Mouse (Mus musculus) T-cell, adult 2 months (primary cell): ENCODE measurements at regions not wholly inside any gene's neighbourhood (a gene's known extent, or its start where the extent isn't known, plus 50 kb on each side); places are given as distances from the start of the nearest gene placed in this dataset.

Source experiments
- DNase-seq: peaks from one replicate; pipeline ENCODE4 v3.0.0; 2022; ENCODE audit warnings: low spot score

DNA sequence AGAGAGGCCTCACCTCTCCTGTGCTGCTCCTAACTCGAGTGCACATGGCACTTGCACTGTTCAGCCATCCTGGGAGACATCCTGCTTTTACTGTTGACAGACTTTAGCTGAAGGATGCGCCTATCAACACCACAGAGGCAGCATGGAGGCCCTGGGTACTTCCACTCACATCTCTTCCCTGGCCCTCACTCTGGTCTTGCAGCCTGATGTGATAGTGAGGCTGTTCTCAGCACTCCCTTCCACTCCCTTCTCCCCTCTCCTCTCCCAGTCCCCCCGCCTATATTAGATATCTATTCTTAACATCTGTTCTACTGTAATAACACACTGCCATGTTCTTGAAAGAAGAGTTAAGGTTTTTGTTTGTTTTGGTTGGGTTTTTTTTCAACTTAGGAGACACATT is 50.2 kb upstream of the Bod1 start:
- no peak for DNase-seq

DNA sequence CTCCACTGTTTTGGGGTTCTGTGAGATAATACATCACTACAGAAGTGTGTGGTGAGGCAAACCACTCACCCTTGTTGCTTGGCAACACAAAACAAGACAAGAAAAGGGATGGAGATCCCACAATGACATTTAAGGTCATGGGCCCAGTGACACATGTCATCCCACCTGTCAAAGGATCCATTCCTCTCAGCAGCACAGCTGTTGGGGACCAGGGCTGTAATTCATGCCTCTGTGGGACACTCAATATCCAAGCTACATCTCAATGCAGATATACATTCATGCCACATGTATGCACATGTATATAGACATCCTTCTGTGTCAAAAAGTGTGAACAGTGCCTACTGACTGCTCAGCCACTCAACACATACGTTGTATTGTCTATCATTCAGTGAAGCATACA is 52.8 kb upstream of the Bod1 start:
- no peak for DNase-seq

DNA sequence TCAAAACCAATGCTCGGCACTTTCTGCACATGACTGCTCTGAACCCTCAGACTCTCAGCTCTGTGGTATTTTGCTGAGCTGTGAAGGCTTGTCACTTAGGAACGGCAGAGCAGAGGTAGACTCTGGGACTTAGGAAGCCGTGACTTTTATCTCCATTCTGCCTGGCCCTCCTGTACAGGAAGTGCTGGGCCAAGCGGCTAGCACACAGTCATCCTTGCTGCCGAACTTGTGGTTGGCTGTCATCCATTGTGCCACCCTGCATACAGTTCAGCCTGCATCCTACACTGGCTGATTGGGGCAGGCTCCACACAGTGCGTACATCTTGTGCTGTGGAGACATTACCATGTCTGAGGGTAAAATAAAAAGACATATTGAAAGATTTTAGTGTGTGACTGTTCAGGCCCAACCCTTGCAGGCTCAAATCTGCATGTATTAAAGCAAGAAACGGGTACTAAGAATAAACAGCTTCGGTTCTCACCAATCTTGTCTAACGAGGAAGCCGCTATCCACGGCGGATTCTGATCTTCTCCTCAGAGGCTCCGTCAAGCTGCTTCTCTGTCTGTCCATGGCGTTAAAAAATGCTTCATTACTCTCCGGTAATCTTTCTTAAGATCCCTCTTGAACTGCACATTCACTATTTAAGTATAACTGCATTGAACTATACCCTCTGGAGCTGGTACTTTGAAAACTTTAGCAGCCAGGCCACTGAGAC is 54.4 kb upstream of the Bod1 start:
- DNase-seq, result no peak

DNA sequence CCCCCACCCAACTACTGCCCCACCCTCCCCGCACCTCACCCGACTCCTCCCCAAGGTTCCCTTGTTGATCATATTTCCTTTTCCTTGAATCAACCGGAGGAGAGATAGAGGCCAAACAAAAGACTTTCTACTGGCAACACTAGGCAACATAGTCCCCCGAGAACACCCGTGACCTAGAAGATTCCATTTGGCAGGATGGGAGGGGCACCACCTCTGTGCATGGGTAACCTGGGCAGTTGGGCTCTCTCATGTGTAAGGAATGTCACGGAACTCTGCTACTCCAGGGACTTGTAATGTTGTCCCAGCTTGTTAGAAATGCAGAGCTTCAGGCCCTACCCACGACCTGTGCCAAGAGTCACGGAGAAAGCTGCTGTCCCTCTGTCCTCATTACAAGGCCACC is 55.6 kb upstream of the Bod1 start:
- no peak for DNase-seq

DNA sequence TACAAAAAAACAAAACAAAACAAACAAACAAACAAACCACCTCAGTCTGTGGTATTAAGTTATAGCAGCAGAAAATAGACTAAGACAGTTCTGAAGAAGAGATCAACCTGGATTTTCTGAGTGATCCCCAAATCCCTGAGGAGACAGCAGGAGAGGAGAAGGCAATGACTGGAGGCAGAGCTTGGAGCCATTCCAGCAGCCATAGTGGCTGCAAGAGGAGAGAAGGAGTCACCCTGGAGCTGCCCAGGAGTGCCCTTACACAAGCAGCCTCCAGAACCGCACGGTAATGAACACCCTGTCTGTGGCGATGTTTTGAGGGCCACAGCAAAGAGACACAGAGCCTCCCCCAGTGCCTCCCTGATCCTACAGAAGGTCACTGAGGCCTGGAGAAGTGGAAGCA is 58.0 kb upstream of the Bod1 start:
- DNase-seq, result no peak

DNA sequence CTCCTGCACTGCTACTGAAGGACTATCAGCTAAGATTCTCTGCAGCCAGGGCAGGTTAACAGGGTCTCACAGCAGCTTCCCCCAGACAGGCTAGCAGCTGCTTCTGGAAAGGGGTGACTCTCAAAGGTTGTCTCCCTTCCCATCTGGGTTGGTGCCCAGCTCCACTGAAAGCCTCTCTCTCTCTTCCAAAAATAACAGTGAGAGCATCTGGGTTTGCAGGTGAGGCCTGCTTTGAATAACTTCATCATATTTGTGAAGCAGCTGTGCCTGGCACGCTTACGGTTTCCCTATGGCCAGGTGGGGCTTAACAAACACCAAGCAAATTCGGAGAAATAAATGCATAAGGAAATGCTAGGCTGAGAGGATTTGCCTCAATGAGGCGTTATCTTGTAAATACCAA is 58.5 kb upstream of the Bod1 start:
- no peak for DNase-seq

DNA sequence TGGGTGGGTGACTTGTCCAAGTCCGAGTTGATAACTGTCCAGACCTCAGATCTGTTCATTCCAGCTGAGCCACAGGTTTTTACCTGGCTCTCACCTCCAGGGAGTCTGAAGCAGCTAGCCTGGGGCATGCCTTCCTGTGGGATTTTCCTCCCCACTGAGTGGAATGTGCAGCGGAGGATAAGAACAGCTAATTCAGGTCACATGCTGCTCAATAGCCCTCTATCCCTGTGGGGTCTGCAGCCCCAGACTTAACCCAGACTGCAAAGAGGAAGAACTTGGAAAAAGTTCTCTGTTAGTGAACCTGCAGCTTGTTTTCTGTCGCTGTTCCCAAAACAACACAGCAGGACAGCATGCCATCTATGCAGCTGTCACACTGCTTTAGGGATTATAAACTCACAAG is 59.0 kb upstream of the Bod1 start:
- DNase-seq, result no peak

DNA sequence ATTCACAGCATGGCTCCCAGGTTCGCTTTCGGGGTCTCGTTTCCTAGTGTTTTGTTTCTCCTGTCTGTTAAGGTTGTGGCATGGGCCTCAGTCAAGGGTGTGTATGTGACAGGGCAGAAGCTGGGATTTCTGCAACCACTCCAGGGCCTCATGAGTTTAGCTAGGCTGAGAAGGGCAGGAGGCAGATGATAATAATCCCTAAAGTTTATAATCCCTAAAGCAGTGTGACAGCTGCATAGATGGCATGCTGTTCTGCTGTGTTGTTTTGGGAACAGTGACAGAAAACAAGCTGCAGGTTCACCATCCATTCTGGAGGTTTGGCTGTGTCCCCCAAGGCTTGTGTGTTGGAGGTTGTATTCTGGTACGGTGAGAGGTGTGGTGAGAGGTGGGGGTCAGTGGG is 59.8 kb upstream of the Bod1 start:
- DNase-seq, result no peak

DNA sequence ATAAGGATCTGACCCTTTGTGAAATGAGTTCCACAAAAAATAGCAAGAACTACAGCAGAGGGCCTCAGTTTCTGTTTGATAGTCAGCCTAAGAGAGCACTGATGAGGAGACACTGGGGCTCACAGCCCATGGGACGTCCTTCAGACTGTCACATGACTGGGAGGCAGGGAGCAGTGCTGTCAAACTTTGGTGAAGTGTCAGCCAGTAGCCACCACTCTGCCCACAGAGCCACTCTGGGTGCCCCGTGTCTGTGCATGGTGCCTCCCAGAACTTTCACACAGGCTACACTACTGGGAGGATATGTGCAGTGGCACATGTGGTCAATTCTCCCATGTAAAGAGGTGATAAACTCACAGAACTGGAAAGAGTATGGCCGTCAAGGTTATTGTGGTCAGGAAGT is 60.7 kb upstream of the Bod1 start:
- no peak for DNase-seq

DNA sequence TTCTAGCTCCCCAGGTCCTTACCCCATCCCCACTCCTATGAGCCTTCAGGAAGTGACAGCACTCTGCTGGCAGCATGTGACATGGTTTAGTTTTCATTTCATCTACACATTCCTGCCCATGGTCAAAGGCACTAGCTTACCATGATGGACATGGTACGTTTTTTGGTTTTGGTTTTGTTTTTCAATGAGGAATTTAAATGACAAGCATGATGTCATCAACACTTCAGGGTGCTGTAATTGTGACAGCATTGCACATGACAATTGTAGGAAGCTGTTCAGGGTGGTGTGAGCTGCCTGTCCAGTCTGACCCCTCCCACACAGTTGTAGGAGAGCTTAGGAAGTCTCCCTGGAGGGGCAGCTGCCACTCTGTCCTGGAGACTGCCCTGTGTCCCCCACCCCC is 61.3 kb upstream of the Bod1 start:
- DNase-seq, result no peak

DNA sequence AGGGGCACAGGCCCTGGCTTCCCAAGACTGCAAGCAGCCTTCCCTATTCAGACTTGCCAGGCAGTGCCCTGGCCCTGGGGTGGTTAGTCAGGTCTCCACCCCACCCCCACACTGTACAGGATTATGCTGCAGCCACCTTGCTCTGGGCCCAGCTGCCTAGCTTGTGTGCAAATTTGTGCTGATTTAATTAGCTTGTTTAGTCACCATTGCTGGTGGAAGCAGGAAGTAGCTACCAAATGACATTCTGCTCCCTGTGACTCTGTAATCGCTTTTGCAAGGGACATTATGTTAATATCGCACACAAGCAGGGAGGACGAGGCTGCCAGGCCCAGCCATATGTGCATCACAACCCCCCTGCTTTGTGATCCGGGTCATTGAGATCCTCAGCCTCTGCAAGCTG is 62.4 kb upstream of the Bod1 start:
- DNase-seq, result no peak

DNA sequence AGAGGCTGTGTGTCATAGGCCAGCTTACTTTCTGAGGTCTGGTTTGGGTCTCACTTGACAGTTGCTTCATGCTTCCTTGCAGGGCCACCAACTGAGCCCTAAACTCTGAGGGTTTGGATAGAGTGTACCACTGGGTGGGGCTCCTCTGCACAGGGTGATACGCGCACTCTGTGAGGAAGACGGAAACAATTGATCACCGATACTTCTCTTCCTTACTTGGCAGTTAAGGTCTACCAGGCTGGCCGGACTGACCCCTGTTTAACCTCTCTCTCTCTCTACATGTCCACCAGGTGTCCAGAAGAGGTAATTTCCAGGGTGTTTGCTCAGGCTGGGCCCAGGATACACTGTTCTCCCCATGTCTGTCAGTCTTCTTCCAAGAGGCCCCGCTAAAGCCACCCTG is 63.6 kb upstream of the Bod1 start:
- DNase-seq, result no peak

DNA sequence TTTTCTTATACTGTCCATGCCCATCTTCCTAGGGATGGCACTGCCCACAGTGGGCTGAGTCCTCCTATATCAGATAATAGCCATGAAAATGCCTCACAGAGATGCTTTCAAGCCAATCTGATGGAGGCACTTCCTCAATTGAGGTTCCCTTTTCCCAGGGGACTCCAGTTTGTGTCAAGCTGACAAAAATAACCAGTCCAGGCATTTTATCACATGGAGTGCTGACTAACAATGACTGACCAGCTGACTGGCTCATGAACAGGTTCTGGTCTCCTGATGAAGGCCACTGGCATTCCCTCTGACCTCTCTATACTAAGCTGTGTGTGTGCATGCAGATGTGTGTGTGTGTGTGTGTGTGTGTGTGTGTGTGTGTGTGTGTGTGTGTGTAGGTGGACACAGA is 64.4 kb upstream of the Bod1 start:
- no peak for DNase-seq

DNA sequence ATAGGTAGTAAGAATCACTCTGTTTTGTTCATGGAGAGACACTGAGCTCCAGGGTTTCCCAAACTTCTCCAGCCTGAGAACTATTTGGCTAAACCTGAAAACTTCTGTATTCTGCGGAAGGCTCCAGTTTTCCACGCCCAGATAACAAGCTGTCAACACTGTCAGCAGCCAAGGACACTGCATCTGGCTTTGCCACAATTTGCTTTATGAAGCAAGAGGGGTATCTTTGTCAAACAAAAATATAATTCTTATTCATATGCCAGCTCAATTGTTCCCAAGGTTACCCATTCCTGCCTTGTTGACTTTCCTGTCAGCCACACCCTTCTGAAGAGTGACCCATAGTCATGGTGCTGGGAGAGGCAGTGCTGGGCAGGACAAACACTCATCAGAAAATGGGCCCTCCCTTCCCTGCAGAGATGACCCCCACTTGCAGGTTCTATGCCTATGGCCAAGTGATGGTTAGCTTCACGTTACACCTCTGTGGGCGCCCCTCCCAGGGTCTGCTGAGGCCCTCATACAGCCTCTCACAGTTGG is 64.9 kb upstream of the Bod1 start:
- no peak for DNase-seq

DNA sequence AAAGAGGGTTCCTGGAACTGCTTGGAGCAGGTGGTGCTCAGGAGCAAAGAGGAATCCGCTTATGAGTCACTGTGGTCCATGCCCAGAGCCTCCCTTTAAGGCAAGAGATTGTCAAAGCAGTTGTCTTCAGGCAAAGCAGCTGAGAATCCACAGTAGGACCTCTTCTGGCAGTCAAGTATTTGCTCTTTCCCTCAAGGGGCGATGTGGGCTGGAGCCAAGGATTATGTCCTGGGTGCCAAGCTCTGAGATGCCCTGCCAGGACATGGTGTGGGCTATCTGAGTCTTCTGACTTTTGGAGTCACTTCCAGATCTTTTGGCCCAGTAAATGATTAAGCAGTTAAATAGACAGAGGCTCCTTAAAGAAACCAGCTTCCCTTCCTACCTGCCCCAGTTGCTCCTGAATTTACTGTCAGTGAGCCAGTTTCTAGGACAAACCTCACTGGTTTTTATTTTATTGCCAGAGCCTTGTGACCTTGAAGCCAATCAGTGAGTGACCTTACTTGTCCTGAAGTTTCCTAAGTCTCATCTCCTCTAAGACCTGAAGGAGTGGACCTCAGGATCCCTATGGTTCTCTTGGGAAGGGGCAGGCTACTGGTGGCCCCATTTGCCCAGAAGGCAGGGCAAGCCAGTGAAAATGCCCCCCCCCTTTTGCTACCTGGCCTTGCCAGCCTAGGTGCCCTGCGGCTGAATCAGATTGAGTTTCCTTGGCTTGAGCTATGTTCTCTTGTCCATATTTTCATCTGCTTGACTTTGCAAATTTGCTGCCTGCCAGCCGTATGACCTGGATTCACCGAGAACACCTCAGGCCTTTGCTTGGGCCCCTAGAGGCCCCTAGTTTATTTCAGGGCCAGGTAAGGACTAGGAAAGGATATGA is 66.7 kb upstream of the Bod1 start:
- no peak for DNase-seq

DNA sequence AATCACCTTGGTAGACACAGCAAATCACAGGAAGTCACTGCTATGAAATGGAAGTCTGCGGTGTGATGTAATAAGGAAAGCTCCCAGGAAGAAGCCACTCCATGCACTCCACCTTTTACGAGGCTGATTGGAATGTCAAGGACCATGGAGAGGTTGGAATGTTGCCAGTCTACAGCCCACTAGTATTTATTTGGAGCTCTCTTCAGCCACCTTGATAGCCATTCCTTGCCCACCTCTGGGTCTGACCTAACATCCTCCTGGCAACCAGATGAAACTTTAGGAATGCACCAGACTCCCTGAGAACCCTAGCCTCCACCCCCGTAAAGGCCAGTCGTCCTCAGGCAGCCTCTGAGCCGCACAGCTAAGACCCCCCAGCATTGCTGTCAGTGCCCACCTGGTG is 68.7 kb upstream of the Bod1 start:
- no peak for DNase-seq

DNA sequence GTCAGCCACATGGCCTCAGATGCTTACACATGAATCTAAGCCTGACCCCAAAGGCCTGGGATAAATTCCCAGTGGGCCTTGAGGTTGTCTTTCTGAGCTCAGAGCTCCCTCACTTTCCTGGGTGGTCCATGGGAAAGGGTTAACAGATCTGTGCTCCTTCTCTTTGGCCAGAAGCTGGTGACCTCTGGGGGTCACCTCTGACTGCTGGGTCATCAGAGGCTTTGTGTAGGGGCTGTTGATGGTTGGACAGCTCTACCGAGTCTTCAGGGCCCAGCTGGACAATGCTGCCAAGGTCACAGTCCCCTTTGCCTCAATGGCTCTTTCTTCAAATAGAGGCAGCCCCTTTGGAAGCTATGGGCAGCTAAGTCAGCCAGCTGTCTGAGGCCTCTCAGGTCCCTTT is 70.5 kb upstream of the Bod1 start:
- no peak for DNase-seq

DNA sequence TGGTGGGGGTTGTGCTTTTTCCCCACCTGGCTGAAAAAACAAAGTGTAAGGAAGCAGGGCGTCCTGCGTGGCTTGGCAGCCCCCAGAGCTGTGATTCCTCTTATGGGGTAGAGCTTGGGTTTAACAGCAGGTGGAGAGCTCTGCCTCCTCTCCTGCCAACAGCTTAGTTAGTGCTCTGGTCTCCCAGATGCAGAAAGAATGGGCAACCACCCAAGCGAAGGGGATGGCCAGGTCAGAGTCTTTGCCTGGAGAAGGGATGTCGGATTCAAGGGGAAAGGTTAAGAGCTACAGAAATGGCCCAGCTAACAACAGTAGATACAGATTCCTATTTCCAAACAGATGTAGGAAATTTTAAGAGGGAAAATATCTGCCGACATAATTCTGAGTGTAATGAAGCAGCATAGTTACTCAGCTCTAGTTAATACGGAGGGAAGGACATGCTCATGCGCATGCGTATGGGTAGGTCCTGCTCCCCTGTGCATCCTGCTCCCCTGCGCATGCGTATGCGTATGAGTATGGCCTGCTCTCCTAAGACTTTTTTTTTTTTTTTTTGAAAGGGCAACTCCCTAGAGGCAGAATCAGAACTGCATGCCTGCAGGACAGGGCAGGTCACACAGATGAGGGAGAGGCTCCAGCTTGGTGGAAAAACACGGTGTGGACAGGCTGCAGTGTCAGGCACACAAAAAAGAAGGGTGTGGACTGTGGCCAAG is 72.5 kb upstream of the Bod1 start:
- no peak for DNase-seq

DNA sequence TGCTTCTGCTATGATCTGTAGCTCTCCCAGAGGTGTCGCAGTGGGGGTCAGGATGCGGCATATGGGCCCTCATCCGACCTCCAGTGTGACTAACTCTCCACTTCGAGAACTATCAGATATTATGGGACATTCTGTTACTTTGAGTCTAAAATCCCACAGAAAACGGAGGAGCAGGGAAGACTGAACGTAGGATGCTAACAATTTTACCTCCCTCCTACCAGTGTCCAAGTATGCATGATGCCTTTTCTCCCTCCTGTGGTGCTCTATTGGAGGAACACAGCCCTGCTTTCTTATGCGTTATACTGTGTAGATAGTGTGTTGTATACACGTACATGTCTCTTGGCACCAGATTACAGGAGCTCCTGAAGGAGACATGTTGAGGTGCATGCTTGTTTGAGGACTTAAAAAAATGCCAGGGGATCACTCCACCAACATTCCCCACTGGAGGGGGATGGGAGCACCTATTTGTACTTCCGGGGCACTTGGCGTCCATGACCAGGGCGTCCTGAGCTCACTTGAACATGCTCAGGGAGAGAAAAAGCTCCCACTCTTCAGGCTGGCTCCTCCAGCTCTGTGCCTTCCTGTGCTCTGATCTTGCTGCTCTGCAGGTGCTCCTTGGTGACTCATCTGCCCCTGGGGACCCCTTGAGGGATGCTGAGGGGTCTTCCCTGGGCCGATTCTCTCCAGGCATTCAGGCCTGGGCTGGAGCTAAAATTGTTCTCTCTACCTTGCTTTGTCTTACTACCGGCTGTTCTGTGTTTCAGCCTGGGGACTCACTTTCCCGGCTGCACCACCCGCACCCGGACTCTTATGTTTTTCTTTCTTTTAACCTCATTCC is 73.6 kb upstream of the Bod1 start:
- DNase-seq, result no peak

DNA sequence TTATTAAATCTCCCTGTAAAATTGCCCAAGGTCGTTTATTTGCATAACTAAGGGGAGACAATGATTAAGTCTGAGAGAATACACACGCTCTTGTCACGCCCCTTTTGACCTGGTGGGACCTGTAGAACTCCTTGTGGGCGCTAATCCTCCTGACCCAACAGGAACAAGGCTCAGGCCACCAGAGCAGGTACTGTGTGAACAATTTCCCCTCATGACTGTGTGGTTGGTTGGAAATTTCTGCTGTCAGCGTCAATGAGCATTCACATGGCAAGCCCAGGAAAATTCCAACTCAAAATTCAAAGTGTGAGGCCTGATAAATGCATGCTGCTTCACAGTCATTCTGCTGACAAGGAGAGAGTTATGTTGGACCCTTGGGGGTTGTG is 74.2 kb upstream of the Bod1 start:
- no peak for DNase-seq

DNA sequence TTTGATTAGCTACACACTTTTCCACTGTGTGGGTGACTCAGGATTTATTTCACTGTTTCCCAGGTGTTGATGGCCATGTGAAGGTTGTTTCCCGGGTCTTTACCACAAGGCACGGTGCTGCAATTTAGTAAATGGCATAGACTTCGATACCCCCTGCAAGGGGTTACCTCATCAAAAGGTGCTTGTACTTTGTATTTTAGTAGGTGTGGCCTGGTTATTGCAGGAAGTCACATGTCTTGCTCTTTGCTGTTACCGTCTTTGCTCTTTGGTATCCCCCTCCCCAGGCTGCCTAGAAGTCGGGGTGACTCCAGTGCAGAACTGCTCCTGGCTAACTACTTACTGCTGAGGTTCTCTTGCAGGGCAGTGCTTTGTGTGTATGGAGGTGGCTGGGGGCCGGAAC is 74.8 kb upstream of the Bod1 start:
- DNase-seq, result peak; percentile 4

DNA sequence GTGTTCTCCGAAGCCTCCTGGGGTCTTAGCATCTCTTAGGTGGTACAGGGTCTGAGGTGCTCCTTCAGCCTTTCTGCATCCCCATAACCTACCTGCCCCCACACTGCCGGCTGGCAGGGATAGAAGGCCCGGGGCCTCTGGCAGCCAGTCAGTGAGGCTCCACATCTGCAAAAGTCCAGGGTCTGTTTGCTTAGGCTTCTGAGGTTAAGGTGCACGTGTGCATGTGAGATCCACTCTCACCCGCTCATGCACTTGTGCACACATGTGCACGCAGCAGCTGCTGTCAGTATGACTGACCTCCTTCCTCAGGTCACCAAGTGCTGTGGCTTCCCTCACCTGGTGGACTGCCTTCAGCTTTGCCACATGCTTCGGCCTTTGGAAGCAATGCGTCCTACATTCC is 75.3 kb upstream of the Bod1 start:
- DNase-seq, result no peak
